Mouse (Mus musculus): ENCODE measurements around the gene Olfr1375.
A peak's percentile ranks its signal among the peaks of the same experiment; 100 is the strongest.
"Not testable (repeated sequence)": the region's sequence is repeated elsewhere in the genome, so short reads cannot be mapped to it uniquely, and the experiment has no call there.

The Olfr1375 gene

DNA sequence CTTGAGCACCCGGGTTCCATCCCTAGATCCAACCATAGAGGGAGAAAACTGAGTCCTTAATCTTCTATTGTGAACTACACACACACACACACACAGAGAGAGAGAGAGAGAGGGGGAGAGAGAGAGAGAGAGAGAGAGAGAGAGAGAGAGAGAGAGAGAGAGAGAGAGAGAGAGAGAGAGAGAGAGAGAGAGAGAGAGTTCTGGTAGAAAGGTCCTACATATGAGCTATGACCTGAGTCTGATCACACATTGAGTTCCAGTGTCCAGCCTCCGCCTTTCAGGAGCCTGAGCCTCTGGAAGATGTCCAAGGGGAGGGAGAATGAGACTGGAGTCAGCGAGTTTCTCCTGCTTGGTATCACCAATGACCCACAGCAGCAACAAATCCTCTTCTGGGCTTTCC, at the start of gene Olfr1375:
Olfr1375 (plus strand) TSS at position 301 of the 400 bp plus-strand sequence.
- not testable (repeated sequence) for DNase-seq

DNA sequence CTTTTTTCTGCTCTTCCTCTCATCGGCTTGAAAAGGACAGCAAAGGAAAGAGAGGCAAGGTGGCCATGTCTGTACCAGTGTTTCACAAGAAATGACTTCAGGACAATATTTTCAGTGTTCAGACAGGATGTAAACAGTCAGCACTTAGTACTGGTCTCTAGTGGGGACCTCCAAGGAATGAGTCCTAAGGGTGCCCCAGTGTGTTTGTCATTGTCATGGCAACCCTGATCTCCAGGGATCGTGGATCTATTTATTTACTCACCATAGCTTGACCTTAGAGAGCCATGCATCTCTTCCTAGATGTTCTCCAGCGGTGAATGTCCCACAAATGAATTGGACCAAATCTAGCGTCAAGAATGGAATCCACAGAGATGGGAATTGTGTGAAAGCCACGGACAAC, 44.6 kb upstream of the Olfr1375 start, which contains the start of gene Olfr51:
Olfr51 (plus strand) TSS at position 301 of the 400 bp plus-strand sequence.
- DNase-seq: no peak

DNA sequence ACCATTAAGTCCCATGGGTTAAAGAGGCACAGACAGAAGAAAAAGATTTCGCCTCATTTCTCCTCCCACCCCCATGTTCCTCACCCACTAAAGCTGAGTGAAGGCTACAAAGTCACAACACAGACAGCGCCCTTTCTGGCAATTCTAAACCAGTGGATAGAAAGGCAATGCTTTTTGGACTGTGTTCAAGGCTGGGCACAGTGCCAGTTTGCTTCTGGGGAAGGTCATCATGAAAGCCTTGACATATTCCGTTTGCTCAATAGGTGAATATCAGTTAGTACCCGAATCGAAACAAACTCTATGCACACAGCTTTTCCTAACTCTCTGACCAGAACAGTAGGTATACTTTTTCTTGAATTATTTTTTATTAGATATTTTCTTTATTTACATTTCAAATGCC, 36.1 kb upstream of the Olfr1375 start:
- peak; percentile 34 to 63 for DNase-seq

DNA sequence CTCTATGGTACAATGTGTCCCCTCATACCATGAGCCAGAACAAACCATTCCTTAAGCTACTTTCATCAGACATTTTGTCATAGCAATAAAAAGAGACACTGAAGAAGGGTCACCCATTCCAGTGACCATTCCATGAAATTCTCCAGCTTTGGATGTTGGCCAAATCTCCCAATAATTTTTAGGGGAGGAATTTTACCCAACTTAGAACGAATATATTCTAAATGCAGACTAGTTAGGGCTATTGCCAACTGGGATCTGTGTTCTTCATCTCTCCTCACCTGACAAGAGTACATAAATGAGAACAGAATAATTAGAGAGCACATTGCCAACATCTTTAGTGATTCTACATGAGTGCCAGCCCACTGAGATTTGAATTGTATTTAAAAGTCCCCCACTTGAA, 34.0 kb upstream of the Olfr1375 start, which contains the start of gene Olfr54:
Olfr54 (plus strand) TSS at position 301 of the 400 bp plus-strand sequence.
- DNase-seq: no peak

DNA sequence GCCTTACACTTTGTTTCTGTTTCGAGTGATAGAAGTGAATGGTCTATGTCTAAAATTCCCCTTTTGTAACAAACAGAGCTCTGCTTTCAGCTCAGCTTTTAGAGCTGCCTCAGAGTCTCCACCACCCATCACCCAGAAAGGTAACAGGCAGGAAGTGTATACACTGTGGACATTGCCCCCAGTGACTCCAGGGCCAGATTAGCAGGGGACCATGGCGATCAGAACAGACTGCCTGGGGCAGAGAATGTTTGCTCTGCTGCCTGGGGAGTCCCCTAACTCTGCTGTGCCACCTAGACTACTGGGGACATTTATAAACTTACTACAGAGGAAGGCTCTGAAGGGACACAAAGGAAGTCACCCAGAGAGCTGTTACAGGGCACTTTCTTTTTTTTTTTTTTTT, 31.6 kb upstream of the Olfr1375 start:
- DNase-seq: no peak

DNA sequence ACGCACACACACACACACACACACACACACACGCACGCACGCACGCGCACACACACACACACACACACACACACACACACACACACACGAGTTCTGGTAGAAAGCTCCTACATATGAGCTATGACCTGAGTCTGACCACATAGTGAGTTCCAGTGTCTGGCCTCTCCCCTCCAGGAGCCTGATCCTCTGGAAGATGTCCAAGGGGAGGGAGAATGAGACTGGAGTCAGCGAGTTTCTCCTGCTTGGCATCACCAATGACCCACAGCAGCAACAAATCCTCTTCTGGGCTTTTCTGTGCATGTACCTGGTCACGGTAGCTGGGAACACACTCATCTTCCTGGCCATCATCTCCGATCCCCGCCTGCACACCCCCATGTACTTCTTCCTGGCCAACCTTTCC, 21.1 kb upstream of the Olfr1375 start:
- DNase-seq: peak in 1 of 2 experiments; percentile 21

DNA sequence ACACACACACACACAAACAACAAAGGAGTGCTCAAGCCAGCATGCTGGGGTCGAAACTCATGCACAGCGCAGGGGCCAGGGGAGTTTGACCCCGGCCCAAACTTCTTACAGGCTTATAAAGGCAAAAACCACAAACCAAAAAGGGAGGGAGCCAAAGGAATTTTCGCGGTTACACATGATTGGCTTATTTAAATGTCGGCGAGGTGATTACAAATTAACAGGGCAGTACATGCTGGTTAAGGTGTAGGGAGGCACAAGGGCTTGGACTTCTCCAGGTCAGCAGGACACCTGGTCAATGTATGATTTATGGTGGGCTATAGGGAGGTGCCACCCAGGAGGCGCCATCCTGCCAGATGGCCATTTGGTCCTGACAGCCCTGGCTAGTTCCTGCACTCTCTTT, 18.5 kb upstream of the Olfr1375 start:
- not testable (repeated sequence) for DNase-seq

DNA sequence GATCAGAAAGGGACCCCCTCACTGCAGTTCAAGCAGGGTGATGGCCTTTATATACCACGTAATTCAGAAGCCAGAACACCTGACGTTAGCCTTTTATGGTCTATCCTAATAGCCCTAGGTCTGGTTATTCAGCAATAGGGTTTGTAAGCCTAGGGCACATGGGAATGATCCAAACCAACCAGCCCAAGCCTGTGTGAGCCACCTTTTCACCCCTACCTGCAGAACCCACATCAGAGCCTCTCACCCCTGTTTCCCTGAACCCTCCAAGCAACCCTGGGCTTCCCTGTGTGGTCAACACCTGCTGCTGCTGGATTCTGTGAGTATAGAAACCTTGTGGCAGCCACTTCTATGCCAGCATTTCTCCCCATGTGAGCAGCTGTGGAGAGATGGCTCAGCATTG, 17.7 kb upstream of the Olfr1375 start:
- DNase-seq: no peak

DNA sequence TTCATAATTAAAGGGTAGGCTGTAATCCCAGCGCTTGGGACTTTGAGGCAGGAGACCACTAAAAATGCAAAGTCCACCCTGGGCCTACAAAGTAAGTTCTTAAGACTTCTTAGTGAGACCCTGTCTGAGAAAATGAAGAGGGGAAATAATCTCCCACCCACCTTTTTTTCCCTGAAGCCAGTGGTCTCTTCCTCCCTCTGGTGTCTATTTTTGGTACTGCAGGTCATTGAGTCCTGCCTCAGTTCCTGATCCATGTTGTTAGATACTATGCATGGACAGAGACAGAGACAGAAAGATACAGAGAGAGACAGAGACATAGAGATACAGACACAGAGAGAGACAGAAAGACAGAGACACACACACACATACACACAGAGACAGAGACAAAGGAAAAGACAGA, 15.1 kb upstream of the Olfr1375 start:
- DNase-seq: peak; percentile 67 to 71

DNA sequence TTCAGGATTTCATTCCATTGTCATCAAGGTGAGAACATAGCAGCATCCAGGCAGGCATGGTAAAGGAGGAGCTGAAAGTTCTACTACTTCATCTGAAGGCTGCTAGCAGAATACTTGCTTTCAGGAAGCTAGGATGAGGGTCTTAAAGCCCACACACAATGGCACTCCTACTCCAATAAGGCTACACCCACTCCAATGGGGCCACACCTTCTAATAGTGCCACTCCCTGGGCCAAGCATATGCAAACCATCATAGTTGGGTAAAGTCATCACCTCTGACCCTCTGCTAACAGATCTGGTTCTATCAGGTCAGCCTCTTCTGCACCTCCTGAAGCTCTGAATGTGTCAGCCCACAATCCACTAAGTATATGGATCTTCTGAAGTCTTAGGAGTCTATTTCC, 13.8 kb upstream of the Olfr1375 start:
- not testable (repeated sequence) for DNase-seq

DNA sequence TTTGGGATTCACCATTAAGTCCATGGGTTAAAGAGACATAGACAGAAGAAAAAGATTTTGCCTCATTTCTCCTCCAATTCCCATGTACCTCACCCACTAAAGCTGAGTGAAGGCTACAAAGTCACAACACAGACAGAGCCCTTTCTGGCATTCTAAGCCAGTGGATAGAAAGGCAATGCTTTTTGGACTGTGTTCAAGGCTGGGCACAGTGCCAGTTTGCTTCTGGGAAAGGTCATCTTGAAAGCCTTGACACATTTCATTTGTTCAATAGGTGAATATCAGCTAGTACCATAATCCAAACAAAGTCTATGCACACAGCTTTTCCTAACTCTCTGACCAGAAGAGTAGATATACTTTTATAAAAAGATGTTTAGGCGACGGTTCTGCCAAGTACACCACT, 12.0 kb upstream of the Olfr1375 start:
- peak in 1 of 2 experiments; percentile 43 for DNase-seq

DNA sequence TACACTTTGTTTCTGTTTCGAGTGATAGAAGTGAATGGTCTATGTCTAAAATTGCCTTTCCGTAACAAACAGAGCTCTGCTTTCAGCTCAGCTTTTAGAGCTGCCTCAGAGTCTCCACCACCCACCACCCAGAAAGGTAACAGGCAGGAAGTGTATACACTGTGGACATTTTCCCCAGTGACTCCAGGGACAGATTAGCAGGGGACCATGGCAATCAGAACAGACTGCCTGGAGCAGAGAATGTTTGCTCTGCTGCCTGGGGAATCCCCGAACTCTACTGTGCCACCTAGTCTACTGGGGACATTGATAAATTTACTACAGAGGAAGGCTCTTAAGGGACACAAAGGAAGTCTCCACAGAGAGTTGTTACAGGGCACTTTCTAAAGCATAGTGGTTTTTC, 3.1 kb upstream of the Olfr1375 start:
- not testable (repeated sequence) for DNase-seq

DNA sequence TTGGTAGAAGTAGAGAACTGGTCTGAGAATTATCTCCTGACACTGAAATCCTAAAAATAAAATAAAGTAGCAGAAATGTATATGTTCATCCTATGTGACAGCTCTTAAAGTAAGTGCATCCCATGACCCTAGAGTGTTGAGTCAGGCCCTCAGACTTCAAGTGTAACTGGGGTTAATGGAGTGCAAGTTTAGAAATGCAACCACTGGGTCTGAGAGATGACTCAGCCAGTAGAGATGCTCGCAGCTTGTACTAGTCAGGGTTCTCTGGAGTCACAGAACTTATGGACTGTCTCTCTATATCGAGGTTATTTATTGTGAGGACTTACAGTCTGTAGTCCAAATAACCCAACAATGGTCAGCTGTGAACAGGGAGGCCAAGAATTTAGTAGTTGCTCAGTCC, 3.8 kb downstream of the Olfr1375 start:
- DNase-seq: no peak

DNA sequence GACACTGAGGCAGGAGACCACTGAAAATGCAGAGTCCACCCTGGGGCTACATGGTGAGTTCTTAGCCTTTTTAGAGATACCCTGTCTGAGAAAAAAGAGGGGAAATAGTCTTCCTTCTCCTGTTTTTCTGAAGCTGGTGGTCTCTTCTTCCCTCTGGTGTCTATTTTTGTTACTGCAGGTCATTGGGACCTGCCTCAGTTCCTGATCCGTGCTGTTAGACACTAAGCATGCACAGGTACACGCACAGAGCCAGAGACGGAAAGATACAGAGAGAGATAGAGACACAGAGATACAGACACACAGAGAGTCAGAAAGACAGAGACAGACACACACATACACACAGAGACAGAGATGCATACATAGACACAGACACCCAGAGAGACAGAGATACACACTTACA, 5.3 kb downstream of the Olfr1375 start:
- peak; percentile 39 to 42 for DNase-seq

DNA sequence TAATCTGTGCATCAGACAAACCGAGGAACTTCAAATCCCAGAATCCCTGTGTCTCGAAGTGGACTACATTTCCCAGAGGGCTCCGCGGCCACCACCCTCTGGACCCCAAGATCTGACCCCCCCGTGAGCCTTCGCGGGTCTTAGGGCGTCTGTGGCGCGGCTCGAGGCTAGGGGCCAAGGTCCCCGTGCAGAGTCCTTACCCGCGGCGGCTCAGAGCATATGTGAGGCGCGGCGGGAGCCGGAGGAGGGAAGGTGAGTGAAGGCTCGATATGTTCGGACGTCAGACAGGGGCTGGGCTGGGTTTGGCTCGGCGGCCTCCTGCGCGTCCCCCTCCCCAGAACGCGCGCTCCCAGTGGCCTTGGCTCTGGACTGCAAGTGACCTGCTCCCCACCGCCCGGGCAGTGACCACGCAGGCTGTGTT, 11.3 kb downstream of the Olfr1375 start, which contains the start of gene Zfp354a:
Zfp354a (plus strand) TSS at position 107 of the 421 bp plus-strand sequence.
- peak; percentile 87 to 90 for DNase-seq

DNA sequence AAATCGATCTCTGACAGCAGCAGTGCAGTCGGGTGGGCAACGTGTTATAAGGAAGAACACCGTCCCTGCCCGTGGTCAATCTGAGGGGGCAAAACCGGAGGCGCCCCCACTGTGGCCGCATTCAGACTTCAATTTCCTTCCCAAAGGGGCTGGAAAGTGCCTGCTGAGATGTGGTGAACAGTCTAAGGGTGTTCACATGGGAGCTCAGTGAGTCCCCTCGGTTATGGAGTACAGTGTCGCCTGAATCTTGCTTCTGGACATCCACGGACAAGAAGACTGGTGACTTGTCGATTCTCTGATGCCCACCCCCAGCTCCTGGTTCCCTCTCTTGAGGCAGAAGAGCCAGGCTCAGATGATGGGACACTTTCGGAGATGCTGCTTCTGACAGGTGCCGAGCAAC, 11.7 kb downstream of the Olfr1375 start:
- DNase-seq: peak in 1 of 2 experiments; percentile 19

DNA sequence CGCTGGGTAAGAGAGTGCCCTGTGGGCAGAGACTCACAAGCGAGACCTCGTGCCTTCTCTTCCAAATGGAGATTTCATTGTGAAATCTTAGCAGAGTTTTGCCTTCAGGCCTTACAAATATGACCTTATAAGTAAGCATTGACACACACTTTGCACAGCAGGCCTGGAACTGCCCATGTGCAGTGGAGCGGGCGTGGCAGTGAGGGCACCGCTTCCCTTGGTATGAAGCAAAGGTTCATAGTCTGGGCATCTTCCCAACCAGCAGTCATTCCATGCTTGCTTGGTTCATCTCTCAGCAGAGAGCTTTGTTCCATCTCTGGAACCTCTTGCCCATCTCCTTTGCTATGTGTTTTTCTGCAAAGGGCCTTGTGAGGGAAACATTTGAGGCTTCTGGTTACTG, 13.1 kb downstream of the Olfr1375 start:
- peak in 1 of 2 experiments; percentile 21 for DNase-seq

DNA sequence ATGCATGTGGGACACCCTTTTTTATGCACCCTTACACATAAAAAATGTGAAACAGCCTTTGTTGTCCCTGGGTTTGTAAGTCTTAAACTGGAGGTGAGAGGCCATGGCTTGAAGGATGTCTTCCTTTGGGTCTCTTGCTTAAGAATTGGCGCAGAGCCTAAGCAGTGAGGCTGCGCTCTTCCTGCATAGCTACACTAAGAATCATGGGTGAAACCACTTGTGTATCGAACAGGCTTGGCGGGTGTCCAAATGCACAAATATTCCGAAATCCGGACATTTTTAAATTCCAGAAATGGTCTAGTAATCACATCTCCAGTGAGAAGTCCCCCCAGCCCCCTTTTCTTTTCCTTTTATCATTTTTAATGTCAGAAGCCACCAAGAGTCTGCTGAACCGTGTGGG, 15.4 kb downstream of the Olfr1375 start:
- no peak for DNase-seq

DNA sequence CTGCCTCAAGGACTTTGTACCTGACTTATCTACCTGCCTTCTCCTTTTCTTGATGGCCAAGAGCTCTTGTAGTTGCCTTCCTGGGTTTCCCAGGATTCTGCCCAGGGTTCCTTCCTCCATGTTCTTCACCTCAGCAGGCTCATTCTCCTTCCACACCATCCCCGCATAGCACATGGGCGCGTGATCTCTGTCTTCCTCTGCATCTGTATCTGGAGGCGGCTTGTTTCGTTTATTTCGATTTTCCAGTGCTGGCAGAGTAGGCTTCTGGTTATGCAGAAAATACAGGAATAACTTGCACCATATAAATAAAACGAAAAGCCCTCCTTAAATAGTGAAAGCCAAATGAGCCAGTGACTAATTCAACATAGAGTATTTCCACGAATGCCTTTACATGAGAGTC, 15.9 kb downstream of the Olfr1375 start:
- no peak for DNase-seq

DNA sequence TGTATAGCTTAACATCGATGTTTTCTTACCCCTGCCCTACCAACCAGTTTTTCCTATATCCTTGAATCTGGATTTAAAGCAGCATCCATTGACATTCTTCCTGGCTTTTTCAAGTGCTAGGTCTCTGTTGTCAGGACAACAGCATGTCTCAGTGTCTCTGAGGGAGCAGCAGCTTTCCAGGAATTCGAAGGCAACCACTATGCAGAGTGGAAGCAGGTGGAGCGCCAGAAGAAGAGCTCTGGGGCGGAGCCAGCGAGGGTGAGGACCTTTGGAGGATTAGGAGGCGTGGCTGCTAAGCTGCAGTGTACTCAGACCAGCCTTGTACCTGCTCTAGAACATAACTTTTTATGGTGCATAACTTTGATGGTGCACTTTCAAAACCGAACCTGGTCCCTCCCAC, 36.6 kb downstream of the Olfr1375 start:
- DNase-seq: peak; percentile 15 to 27

DNA sequence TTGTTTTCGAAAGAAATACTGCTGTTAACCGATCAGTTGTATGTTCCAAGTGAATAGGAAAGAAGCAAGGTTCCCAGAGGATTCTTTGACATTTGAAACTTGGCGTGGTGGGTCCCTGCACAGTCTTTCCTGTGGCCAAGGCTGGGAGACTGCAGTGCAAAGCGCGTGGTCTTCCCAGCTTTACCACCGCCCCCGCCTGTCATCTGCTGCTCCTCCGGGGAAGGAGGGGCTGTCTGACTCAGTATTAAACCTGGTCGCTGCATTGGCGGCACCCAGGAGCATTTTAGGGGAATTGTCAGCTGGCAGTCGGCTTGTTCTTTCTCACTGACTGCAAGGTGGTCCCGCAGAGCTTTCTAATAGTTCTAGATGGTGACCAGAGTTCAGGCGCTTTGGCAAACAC, 37.4 kb downstream of the Olfr1375 start:
- no peak for DNase-seq
